Mouse (Mus musculus) yolk sac, embryonic 10.5 days (tissue): ENCODE data around the gene Pde4dip.

Experiments used
- DNase-seq: peaks from one replicate; pipeline ENCODE4 v3.0.0-alpha.2; 2017; ENCODE audit warnings: low spot score

The Pde4dip gene

DNA sequence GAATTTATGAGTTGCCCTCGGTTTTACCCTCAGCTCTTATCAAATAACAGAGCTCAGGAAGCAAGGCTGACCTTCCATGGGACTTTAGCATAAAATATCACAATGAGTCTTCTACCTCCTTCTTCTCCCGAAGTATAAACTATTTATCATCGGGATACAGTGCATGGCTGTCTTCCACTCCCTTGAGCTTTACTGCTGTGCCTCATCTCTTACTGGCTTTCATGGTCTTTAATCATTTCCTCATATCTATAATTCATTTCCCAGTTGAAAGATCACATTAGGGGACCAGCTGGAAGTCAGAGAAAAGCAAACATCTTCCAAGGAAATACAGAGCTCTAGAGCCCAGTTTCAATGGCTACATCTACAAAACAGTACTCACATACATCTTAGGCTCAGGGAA is 239.5 kb downstream of the Pde4dip start:
- no peak for DNase-seq

- no peak for DNase-seq
Measured at GRCm38 (mm10) chr3:97648518-97648917, 240.0 kb downstream of the Pde4dip start.

- no peak for DNase-seq
Measured at GRCm38 (mm10) chr3:97642001-97642400, 246.5 kb downstream of the Pde4dip start.

GRCm38 (mm10) chr3:97641396-97641795 is 247.1 kb downstream of the Pde4dip start:
- no peak for DNase-seq
